Mouse (Mus musculus) frontal cortex, postnatal 36 days (tissue): ENCODE results near the gene Ddx41.
A peak's percentile ranks its signal among the peaks of the same experiment; 100 is the strongest.

Experiments used
- DNase-seq, 2 experiments: peaks; one replicate each; pipeline ENCODE4 v3.0.0; 2022; ENCODE audit warnings: low spot score in 2 of 2

The Ddx41 gene

GRCm38 (mm10) chr13:55542891-55543290 lies 6.4 kb upstream of the Ddx41 start:
- no peak for DNase-seq

- DNase-seq, result no peak
These were observed 4.5 kb upstream of the Ddx41 start for GRCm38 (mm10) chr13:55540933-55541332.

- DNase-seq, result no peak
These were observed 663 bp downstream of the Ddx41 start for GRCm38 (mm10) chr13:55535796-55536193.

GRCm38 (mm10) chr13:55535191-55535590 lies 1.3 kb downstream of the Ddx41 start:
- no peak for DNase-seq

GRCm38 (mm10) chr13:55529198-55529915 lies 7.1 kb downstream of the Ddx41 start, which contains the start of gene Dok3:
TSS of gene Dok3 (minus strand) at chr13:55529296.
- no peak for DNase-seq

GRCm38 (mm10) chr13:55527834-55528772 lies 8.4 kb downstream of the Ddx41 start:
- peak in 1 of 2 experiments; percentile 35 for DNase-seq

- DNase-seq, result no peak
These were observed 9.2 kb downstream of the Ddx41 start for GRCm38 (mm10) chr13:55527212-55527611.

- no peak for DNase-seq
These were observed 10.5 kb downstream of the Ddx41 start for GRCm38 (mm10) chr13:55525733-55526553.

- DNase-seq, result no peak
These were observed 12.4 kb downstream of the Ddx41 start for GRCm38 (mm10) chr13:55523951-55524600.

GRCm38 (mm10) chr13:55523278-55523677 lies 13.2 kb downstream of the Ddx41 start:
- no peak for DNase-seq

GRCm38 (mm10) chr13:55522730-55523129 lies 13.7 kb downstream of the Ddx41 start:
- no peak for DNase-seq

GRCm38 (mm10) chr13:55519606-55520005 lies 16.9 kb downstream of the Ddx41 start:
- DNase-seq, result no peak

GRCm38 (mm10) chr13:55516955-55517354 lies 19.5 kb downstream of the Ddx41 start:
- DNase-seq, result peak; percentile 87 to 94

- no peak for DNase-seq
These were observed 22.6 kb downstream of the Ddx41 start for GRCm38 (mm10) chr13:55513828-55514227.

GRCm38 (mm10) chr13:55513111-55513748 lies 23.2 kb downstream of the Ddx41 start, which contains the start of gene Pdlim7:
TSS of gene Pdlim7 (minus strand) at chr13:55513676.
- peak; percentile 84 to 86 for DNase-seq

- peak in 1 of 2 experiments; percentile 16 for DNase-seq
These were observed 24.0 kb downstream of the Ddx41 start for GRCm38 (mm10) chr13:55512379-55513031.

- DNase-seq, result no peak
These were observed 25.0 kb downstream of the Ddx41 start for GRCm38 (mm10) chr13:55511492-55511861.

GRCm38 (mm10) chr13:55510668-55511491 lies 25.6 kb downstream of the Ddx41 start:
- no peak for DNase-seq

GRCm38 (mm10) chr13:55510332-55510667 lies 26.2 kb downstream of the Ddx41 start:
- no peak for DNase-seq
